Mouse (Mus musculus) CH12.LX (cell line): ENCODE measurements around the gene Tbccd1. TPM values are rescaled to one million over a fixed set of nuclear protein-coding genes. Genes with fewer than 3 reads are reported as not detected.

Source experiments
- DNase-seq: peaks from one replicate; pipeline ENCODE4 v3.0.0-alpha.2; 2013; ENCODE audit errors: extremely low read depth
- H3K27ac ChIP-seq: 2 replicates; pipeline ENCODE4 v1.5.1; 2012; ENCODE audit warnings: low read depth, mild to moderate bottlenecking, control low read depth, moderate library complexity; ENCODE audit not compliant: insufficient read depth
- H3K27me3 ChIP-seq: replicated peaks from 2 replicates; pipeline ENCODE3; 2012; ENCODE audit warnings: inconsistent platforms
- H3K36me3 ChIP-seq, 2 experiments: replicated peaks in 1 of 2; 2 replicates each; pipeline versions ENCODE3 to v1.6.1; 2012; ENCODE audit warnings: inconsistent platforms in 1 of 2, low read length in 1 of 2, mild to moderate bottlenecking in 1 of 2, mixed read lengths in 1 of 2, moderate library complexity in 1 of 2; ENCODE audit not compliant: control insufficient read depth in 1 of 2, insufficient read depth in 1 of 2
- H3K4me1 ChIP-seq, 2 experiments: 2 replicates each; pipeline ENCODE4 v1.6.1; 2012; ENCODE audit warnings: inconsistent platforms in 1 of 2, moderate library complexity in 1 of 2; ENCODE audit not compliant: insufficient read depth in 2 of 2, control insufficient read depth in 1 of 2
- H3K4me2 ChIP-seq: 2 replicates; pipeline ENCODE4 v1.6.1; 2012; ENCODE audit warnings: low read depth, mild to moderate bottlenecking, control low read depth; ENCODE audit not compliant: poor library complexity, insufficient read depth, severe bottlenecking
- H3K4me3 ChIP-seq, 3 experiments: fragments of 150-350 bp in 1 of 3; sonication (generic) in 1 of 3; replicated peaks in 1 of 3; 2 replicates each; pipeline versions ENCODE3 to v1.5.1; 2011 to 2012; ENCODE audit warnings: low read depth in 2 of 3, low read length in 2 of 3, mild to moderate bottlenecking in 2 of 3, moderate library complexity in 2 of 3, control low read depth in 1 of 3, improper control_type of control experiment in 1 of 3, inconsistent platforms in 1 of 3, mixed read lengths in 1 of 3; ENCODE audit not compliant: poor library complexity in 1 of 3
- H3K79me2 ChIP-seq: replicated peaks from 2 replicates; pipeline ENCODE4 v1.6.1; 2012; ENCODE audit warnings: mild to moderate bottlenecking, moderate library complexity; ENCODE audit not compliant: control insufficient read depth, poor library complexity, insufficient read depth, severe bottlenecking; ENCODE audit errors: extremely low read depth
- H3K9ac ChIP-seq: 2 replicates; pipeline ENCODE4 v1.6.1; 2012; ENCODE audit warnings: low read depth, mild to moderate bottlenecking, control low read depth, moderate library complexity; ENCODE audit not compliant: insufficient read depth
- H3K9me3 ChIP-seq: replicated peaks from 2 replicates; pipeline ENCODE3; 2012; ENCODE audit warnings: low read length, inconsistent platforms, mixed read lengths
- BHLHE40 ChIP-seq: IDR thresholded peaks from 2 replicates; pipeline ENCODE4 v1.6.1; 2011; ENCODE audit warnings: mild to moderate bottlenecking, low read depth, low read length, improper control_type of control experiment
- CHD1 ChIP-seq: IDR thresholded peaks from 2 replicates; pipeline ENCODE4 v1.6.1; 2012; ENCODE audit warnings: low read depth, low read length, improper control_type of control experiment, inconsistent platforms
- CHD2 ChIP-seq: IDR thresholded peaks from 2 replicates; pipeline ENCODE4 v1.6.1; 2011; ENCODE audit warnings: low read length, improper control_type of control experiment
- ELF1 ChIP-seq: IDR thresholded peaks from 2 replicates; pipeline ENCODE4 v1.6.1; 2014; ENCODE audit warnings: low read depth, mild to moderate bottlenecking, inconsistent platforms, low read length, improper control_type of control experiment
- ETS1 ChIP-seq: conservative IDR thresholded peaks from 2 replicates; pipeline ENCODE4 v1.6.1; 2012; ENCODE audit warnings: low read depth, mild to moderate bottlenecking, inconsistent platforms, low read length, improper control_type of control experiment, moderate library complexity
- KAT2A ChIP-seq: IDR thresholded peaks from 2 replicates; pipeline ENCODE4 v1.6.1; 2012; ENCODE audit warnings: low read length, improper control_type of control experiment, inconsistent platforms; ENCODE audit not compliant: insufficient replicate concordance
- MAZ ChIP-seq: IDR thresholded peaks from 2 replicates; pipeline ENCODE4 v1.6.1; 2012; ENCODE audit warnings: low read depth, mild to moderate bottlenecking, inconsistent platforms, low read length, improper control_type of control experiment, moderate library complexity
- PAX5 ChIP-seq: IDR thresholded peaks from 2 replicates; pipeline ENCODE4 v1.6.1; 2012; ENCODE audit warnings: low read length, inconsistent platforms, mixed read lengths
- RCOR1 ChIP-seq: conservative IDR thresholded peaks from 2 replicates; pipeline ENCODE4 v1.6.1; 2012; ENCODE audit warnings: low read depth, mild to moderate bottlenecking, inconsistent platforms, low read length, improper control_type of control experiment
- SIN3A ChIP-seq: IDR thresholded peaks from 2 replicates; pipeline ENCODE4 v1.6.1; 2012; ENCODE audit warnings: low read length, improper control_type of control experiment, inconsistent platforms
- USF1 ChIP-seq: IDR thresholded peaks from 2 replicates; pipeline ENCODE4 v1.6.1; 2014; ENCODE audit warnings: low read depth, mild to moderate bottlenecking, inconsistent platforms, low read length, improper control_type of control experiment
- ZNF384 ChIP-seq: IDR thresholded peaks from 2 replicates; pipeline ENCODE4 v1.6.1; 2012; ENCODE audit warnings: low read depth, low read length, improper control_type of control experiment, inconsistent platforms
- dilution Hi-C: fragments of 300-500 bp; cut with MboI; formaldehyde crosslinking; loops from 2 replicates; pipeline ENCODE4 v1.14.3; 2020; ENCODE audit warnings: low sequenced_read_pairs; ENCODE audit not compliant: extremely low pct_unique_long_range_greater_than_20kb, extremely low pct_ligation_motif_present
- in situ Hi-C: fragments of 300-500 bp; cut with MboI; formaldehyde crosslinking; loops from 3 replicates; pipeline ENCODE4 v1.14.3; 2019; ENCODE audit warnings: low sequenced_read_pairs, low pct_ligation_motif_present, low pct_unique_long_range_greater_than_20kb, mixed read lengths
- polyA plus RNA-seq: library from polyadenylated mRNA; unstranded; fragments of >175 nt; gene quantifications from 2 replicates; pipeline ENCODE4 v1.2.1, GENCODE M21; 2012; ENCODE audit warnings: low read depth; ENCODE audit not compliant: insufficient read length
- total RNA-seq, 2 experiments: library from RNA; depleted of rRNA; stranded (reverse); fragments of 300-350 nt in 1 of 2; fragments of >200 nt in 1 of 2; gene quantifications; 2 replicates each; pipeline ENCODE4 v1.2.3; 2012 to 2014

Gene Tbccd1
- total and polyA plus RNA-seq, 3 experiments = 15.1 to 19.9 (median 16.6) TPM

GRCm38 (mm10) chr16:22800849-22801109 is 56.7 kb downstream of the Tbccd1 start:
- Histone ChIP-seq H3K27ac (no peak overlapping the region), H3K4me3 (no peak overlapping the region), H3K4me2 (no peak overlapping the region), H3K79me2 (no peaks in the 10 kb centered on the region)
- DNase-seq = no peak
- TF ChIP-seq ZNF384 (no peak), CHD1 (no peak), ETS1 (no peak)
- TF ChIP-seq, all 38 proteins: peak for 0
- no peak overlapping the region for H3K9ac ChIP-seq
- dilution Hi-C loops = no loop called here
- no peaks in the 10 kb centered on the region for H3K36me3 ChIP-seq
- peaks cover 2 to 12% of the 10 kb centered on the region in 2 experiments; a peak in 3 of 4 replicates for H3K4me1 ChIP-seq
- in situ Hi-C loops = loop anchor here (5.0 kb wide), 2 partner anchors 223 to 488 kb away; no protein-coding TSS in a partner anchor
- H3K9me3 ChIP-seq = no peaks in the 10 kb centered on the region
- H3K27me3 ChIP-seq = peaks cover 3% of the 10 kb centered on the region

GRCm38 (mm10) chr16:22800026-22800848 is 57.2 kb downstream of the Tbccd1 start:
- H3K36me3 ChIP-seq = no peaks in the 10 kb centered on the region
- no peaks in the 10 kb centered on the region for H3K79me2 ChIP-seq
- H3K9ac ChIP-seq = no peak overlapping the region
- peaks cover 4 to 12% of the 10 kb centered on the region in 2 experiments; a peak in 3 of 4 replicates for H3K4me1 ChIP-seq
- no peaks in the 10 kb centered on the region for H3K9me3 ChIP-seq
- H3K27ac ChIP-seq = no peak overlapping the region
- DNase-seq = no peak
- no peak overlapping the region for H3K4me2 ChIP-seq
- peak; percentile 70 for TF ChIP-seq ZNF384
- no peak for TF ChIP-seq BHLHE40
- TF ChIP-seq, all 38 proteins: peak for 1
- in situ Hi-C loops (loop anchor here (5.0 kb wide), 2 partner anchors 223 to 488 kb away; no protein-coding TSS in a partner anchor), dilution Hi-C loops (no loop called here)
- H3K27me3 ChIP-seq = peaks cover 3% of the 10 kb centered on the region
- no peak overlapping the region for H3K4me3 ChIP-seq

GRCm38 (mm10) chr16:22798520-22798919 is 58.9 kb downstream of the Tbccd1 start:
- Histone ChIP-seq H3K27me3 (peaks cover 3% of the 10 kb centered on the region), H3K36me3 (no peaks in the 10 kb centered on the region), H3K9me3 (no peaks in the 10 kb centered on the region), H3K27ac (no peak overlapping the region), H3K79me2 (no peaks in the 10 kb centered on the region), H3K4me1 (peaks cover 4 to 12% of the 10 kb centered on the region in 2 experiments; a peak in 3 of 4 replicates), H3K9ac (no peak overlapping the region), H3K4me2 (no peak overlapping the region), H3K4me3 (no peak overlapping the region)
- dilution Hi-C loops (no loop called here), in situ Hi-C loops (no loop called here)
- TF ChIP-seq MAZ = 0 out of 2 replicates have a peak, but pooled peaks have one; percentile 14
- TF ChIP-seq PAX5 = no peak
- TF ChIP-seq USF1 = no peak
- TF ChIP-seq ETS1 = no peak
- 0 out of 2 replicates have a peak, but pooled peaks have one; percentile 15 for TF ChIP-seq ELF1
- TF ChIP-seq RCOR1 = no peak
- TF ChIP-seq KAT2A = no peak
- no peak for TF ChIP-seq CHD2
- no peak for TF ChIP-seq SIN3A
- DNase-seq = peak; percentile 29
